Mouse (Mus musculus): ENCODE measurements around the gene Sdf4.

GRCm38 (mm10) chr4:156058826-156059225 is 66.2 kb downstream of the Sdf4 start:
- TF ChIP-seq POLR2A (IDR thresholded peaks at IDR 0.05; ENCODE audit: control insufficient read depth, extremely low read depth, insufficient read depth, low read length, poor library complexity) (no peak), CTCF (IDR thresholded peaks at IDR 0.05; ENCODE audit: borderline replicate concordance, control insufficient read depth, extremely low read depth, insufficient read depth, low read length, poor library complexity) (no peak)

Measured in thymus, adult 2 months (tissue).